Mouse (Mus musculus): ENCODE measurements around the gene Zp3r.
A peak's percentile ranks its signal among the peaks of the same experiment; 100 is the strongest.
"Not testable (repeated sequence)": the region's sequence is repeated elsewhere in the genome, so short reads cannot be mapped to it uniquely, and the experiment has no call there.

Zp3r gene

DNA sequence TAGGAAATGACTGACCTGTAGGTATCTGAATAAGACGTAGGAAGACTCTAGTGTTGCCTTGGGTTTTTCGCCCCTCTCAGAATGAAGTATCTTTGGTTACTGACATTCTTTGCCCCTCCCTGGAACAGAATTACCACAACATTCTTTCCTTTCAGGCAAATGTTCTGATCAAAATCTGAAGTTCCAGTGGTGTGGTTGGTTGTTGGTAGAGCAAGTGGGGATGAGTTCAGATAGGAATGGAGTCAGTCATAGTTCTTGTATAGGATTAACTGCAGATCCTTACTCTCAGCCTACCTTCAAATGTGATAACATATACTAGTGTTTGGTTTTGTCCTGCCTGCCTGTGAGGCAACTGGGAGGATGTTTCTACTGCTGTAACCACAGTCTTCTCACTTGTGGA lies at the start of gene Zp3r:
Gene Zp3r, minus strand, starts transcription at position 101 of the 400 bp plus-strand sequence.
- no peak for DNase-seq

DNA sequence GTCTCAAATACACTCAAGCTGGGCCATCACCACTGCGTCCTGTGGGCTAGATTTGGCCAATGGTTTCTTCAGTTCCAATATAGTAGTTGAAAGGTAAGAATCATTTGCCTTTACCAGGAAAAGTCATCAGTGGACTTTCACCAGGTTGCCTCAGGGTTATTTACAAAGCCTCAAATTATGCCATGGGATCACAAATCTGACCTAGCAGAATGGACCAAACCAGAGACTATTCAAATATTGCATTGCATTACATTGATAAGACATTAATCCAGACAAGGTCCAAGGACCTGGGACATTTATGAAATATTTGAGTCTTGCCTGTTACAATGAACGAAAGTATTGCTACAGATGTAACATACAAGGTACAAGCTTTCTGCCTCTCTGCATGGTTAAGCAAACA lies 49.1 kb upstream of the Zp3r start:
- no peak for DNase-seq

DNA sequence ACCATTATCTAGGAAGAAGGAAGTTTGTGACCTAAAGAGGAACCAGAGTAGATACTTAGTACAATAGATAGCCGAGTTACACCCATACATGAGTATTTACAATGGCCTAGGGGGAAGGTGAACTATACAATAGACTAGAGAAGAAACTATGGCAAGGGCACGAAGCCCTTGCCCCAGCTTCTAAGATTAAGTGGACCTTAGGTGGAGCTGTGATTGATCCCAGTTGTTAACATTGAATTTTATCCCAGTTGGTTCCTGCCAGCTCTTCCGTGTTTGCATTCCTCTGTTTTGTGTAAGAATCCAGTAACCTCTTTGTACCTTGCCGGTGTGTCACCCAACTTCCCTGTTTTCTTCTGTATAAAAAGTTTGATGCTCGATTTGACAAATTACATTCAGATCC lies 34.2 kb upstream of the Zp3r start:
- DNase-seq = not testable (repeated sequence)

DNA sequence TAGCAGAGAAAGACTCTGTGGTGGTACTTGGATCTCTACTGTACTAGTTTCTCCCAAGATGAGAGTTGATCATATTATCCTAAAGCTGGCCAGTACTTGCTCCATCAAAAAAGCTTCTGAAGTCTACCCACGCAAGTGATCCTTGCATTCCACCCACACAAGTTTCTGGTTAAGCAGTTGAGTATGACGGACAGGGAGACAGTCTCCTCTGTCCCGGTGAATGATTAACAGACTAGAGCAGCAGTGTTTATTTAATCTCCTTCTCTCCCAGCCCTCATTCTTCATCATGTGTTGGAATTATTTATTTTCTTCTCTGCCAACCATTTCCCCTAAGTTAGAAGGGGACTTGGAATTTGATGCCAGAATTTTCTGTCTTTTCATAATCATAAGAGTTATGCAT lies 32.0 kb upstream of the Zp3r start, which contains the start of gene C4bp:
Gene C4bp, minus strand, starts transcription at position 179 of the 400 bp plus-strand sequence.
- no peak for DNase-seq

DNA sequence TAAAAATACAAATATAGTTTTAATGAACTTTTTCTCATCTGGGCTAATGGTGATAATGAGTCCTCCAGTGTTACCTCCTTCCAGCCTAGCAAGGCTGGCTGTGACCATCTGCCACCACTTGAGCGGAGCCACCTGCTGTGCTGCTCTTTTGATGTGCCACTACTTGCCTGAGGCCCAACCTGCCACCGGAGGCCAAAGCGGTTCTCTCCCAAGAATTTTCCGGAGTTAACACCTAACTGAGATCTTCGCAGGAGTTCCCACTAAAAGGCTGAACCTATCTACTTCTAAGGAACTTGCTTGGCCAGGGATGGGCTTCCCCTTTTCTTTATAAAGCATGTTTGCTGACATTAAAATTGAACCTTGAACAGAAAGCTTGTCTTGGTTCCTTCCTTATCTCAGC lies 30.2 kb upstream of the Zp3r start:
- DNase-seq = not testable (repeated sequence)

DNA sequence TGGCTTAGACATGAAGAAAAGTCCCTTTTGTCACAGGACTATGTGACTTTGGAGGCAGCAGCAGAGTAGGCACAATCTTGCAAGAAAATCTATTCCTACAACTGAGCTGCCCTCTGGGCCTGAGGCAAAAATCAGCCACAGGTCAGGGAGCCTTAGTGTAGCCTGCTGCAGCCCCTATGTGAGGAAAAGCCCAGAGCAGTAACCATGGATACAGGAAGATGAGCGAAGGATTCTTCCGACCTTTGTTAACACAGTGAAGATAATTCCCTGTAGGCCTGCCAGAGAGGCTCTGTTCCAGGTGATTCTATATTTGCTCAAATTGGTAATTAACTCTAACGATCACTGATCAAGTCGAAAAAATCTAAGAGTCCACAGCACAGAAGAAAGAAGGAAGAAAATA lies 14.7 kb upstream of the Zp3r start:
- DNase-seq = no peak

DNA sequence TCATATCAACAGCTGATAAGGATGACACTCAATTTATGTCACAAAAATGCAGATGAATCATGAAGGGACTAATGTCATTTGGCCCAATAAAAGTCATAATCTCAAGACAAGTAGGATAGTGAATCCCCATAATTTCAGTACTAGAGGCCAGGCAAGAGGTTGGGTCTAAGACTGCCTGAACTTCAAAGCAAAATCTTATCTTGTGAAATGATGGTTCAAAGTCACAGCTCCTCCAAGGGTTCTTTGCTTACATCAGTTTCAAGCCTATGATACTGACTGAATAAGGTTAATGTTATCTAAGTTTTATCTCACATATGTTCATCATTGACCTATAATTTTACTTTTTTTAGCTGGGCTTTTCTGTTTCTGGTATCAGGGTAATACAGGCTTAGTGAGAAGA lies 11.5 kb upstream of the Zp3r start:
- DNase-seq = no peak

DNA sequence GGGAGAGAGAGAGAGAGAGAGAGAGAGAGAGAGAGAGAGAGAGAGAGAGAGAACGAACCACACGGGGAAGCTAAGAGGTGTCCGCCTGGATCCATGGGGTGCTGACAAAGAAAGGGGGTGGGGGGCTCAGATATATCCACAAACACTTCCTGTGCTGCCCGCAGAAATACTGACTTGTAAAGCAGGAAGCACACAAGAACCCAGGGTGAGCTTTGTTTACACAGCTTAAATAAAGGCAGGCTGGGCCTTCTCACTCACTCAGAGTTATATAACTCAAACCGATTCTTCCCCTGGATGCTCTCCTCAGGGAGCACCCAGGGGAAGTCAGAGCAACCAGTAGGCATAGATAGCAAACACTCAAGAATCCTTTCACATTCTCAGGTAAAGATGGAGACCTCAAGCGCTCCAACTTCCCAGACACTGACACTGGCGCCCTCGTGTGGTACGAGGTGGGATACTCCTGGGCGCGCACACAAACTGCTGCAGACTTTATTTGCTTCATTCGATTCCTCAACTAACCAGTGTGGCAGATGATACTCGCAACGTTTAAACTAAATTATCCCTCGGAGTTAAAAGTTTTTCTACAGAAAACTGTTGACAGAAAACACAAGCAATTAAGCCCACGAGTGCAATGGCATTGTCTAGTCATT lies 4.5 kb upstream of the Zp3r start:
- peak; percentile 50 for DNase-seq

DNA sequence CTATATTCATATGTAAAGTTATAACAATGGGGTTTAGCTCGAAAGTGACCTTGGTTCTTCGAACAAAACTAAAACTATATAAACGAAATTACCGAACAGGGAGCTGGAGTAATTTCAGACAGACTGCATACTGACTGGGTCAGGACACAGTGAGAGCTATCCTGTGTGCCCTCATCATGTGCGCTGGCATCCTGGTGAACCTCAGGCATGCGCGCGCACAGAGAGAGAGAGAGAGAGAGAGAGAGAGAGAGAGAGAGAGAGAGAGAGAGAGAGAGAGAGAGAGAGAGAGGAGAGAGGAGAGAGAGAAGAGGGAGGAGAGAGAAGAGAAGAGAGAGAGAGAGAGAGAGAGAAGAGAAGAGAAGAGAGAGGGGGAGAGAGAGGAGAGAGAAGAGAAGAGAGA lies 3.9 kb upstream of the Zp3r start:
- no peak for DNase-seq

DNA sequence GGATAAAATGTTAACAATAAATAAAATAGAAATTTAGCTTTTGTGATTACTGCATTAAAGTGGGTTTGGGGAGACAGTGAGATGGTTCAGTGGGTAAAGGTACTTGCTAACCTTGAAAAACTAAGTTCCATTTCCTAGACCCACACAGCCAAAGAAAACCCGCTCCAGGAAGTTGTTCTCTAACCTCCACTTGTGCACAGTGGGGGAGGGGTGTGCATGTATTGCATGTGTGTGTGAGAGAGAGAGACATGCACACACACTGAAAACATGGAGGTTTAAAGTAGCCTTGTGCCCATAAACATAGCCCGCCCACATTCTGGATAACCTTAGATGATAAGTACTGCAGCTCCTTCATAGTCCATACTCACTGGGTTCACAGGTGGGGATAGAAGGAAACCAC lies 33.1 kb downstream of the Zp3r start:
- no peak for DNase-seq

DNA sequence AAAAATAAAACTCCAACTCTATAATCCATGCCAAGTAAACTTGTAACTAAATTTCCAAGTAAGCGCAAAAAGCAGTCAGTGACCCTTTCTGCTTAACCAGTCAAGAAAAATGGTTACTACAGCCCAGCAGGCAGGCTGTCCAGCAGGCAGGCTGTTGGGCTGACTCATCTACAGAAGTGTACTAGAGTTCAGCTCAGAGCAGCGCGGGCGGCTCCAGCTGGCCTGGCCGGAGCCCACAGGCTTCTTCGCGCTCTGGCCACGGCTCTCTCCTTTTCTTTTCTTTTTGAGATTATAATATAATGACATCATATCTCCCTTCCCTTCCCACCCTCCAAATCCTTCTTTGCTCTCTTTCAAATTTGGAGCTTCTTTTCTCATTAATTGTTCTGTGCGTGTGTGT lies 40.8 kb downstream of the Zp3r start:
- DNase-seq = no peak

DNA sequence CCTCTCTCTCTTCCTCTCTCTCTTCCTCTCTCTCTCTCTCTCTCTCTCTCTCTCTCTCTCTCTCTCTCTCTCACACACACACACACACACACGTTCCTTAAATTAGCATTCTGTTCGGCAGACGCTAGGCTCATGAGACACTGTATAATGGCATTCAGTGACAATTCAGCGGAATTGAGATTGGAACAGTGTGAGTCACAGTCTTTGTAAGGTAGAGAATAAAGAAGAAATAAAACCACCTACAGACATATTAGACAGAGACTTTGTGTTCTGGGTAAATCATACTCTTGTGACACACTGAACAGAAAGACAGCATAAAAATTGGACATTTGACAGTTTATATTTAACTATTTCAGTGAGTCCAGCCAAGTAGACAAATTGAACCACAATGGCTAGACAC lies 53.0 kb downstream of the Zp3r start:
- no peak for DNase-seq

DNA sequence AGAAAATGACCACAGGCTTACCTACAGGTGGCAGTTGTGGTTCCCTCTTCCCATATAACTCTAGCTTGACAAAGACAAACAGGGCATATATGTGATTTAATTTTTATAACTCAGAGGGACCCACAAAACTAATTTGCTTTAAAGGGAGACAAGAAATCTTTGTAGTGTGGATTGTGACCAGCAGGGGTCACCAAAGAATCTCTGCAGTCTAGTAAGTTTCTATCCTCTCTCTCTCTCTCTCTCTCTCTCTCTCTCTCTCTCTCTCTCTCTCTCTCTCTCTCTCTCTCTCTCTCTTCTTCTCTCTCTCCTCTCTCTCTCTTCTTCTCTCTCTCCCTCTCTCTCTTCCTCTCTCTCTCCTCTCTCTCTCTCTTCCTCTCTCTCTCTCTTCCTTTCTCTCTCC lies 53.5 kb downstream of the Zp3r start:
- no peak for DNase-seq

DNA sequence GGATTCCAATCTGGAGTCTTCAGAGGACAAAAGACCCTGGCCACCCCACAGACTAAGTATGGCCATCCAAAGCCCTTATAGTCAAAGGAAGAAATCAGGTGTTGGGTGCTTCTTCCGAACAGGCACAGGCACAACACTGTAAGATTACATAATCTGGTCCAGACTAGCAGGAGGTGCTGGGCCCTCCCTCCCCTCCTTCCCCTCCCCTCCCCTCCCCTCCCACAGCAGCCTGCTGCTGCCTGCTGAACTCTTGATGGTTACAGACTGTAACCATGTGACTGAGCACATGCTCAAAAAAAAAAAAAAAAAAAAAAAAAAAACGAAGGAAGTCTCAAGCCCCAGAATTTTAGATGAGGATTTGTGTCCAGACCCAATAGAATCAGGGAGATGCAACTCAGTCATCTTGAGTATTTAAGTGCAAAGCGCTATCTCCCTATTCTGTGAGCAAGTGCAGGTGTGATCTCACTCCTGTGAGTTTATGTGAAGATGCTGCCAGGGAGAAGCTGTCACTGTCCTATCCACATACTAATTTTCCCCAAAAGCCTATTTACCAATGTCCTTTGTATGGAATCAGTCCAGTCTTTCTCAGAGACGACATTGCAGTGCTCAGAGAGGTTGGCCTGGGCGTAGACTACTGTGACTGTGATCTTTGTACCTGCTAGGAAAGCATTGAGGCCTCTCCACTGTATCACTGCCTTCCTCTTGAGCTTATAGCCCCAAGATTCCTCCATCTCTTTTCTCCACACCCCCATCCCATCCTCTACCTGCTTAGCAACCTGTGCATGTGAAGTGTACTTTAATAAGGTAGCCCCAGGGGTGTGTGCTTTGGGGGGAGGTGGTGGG lies 77.8 kb downstream of the Zp3r start:
- no peak for DNase-seq

DNA sequence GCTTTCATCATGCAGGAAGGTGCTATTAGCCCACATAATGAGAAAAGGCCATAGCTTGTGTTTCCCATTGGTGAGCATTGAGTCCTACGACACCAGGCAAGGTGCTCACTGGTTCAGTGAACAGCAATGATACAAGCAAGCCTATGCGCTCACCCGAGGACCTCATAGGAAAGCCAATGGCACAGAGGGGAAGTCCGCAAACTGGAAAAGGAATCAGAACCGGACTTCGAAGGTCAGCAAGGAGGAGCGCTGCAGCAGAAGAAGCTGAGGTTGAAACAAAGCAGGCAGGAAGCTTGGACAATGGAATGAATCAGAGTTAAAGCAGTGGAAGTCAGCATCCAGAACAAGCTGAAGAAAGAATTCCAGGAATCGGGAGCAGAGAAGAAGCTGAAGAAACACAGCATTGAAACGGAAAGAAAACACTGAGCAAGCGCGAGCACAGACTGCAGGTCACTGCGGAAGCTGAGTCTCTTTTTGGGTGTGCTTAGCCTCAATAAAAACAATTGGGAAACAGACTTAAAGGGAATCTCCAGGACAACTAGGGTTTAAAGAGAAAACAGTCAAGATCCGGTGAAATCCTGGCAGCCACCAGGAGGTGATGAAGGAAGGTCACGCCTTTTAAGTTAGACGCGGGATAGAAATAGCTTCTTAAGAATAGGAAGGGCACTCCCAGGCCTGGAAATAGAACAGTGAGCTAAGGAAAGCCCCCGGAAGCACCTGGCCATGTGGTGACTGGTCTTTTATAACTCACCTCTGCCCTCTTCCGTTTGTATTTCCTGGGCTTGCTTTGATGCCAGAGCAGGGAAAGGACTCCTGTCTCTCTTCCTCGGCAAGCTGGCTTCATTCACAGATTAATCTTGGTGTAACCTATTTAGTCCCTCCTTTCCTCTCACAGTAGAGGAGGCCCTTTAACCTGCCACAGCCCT lies 78.9 kb downstream of the Zp3r start:
- no peak for DNase-seq

DNA sequence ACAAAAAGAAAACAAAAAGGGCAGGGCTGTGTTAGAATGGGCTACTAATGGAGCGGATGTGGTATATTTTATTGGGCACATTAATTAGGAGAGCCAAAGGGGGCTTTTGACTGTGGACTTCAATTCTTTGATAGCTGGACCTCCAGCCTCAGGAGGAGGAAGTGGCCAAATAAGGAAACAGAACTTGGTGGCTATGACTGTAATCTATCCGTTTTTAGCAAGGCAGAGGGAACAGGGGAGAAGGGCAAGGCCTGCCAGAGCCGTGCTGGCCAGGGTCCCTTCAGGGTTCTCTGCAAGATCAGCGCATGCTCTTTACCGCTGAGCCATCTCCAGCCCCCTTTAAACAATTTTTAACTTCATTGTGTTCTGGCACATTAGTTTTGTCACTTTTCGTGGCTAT lies 79.7 kb downstream of the Zp3r start:
- no peak for DNase-seq

DNA sequence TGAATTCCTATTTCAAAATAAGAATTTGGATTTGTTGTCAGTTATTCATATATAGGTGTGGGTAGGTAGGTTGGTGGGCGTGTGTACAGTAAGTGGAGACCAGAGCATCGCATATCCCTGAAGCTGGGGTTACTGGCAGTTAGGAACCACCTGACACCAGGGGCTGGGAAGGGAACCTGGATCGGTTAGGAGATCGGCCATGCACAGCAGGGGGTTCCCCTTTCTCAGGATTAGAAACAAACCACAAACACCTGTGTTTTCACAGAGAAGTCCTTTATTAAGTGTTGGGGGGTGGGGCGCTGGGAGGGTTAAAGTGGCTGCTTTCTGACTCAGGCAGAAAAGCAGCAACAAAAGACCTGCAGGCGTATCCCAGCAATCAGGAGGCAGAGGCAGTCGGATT lies 80.3 kb downstream of the Zp3r start:
- DNase-seq = no peak

DNA sequence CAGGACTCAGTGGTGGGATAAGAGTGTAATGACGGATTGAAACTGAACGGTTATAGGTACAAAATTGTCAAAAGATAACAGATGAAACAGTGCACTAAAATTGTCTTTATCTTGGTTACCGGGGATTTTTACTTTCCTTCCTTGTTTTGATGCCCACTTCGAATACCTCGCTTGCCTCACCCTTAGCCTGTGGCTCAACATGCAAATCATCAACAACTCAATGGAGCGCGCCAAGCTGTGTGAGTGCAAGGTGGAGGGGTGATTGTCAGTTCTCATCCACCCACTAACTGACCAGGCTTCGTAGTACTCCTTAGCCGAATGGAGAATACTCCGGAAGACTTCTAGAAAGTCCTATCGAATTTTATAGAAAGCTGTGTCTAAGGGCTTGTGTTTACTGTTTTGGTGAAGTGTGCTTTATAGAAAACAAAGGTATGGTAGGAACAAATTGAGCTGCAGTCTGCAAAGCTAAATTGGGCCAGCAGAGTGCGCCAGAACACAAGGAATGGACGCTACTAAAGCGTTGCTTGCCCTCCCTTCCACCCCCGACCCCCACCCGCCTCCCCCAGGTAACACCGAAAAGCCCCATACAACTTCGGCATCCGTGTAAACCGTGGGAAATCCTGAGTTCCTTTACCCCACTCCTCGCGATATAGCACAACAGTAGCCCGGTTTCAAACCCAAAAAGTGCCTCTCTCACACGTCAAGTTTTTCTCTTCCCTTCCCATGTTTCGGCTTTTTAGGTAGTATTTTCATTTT lies 81.6 kb downstream of the Zp3r start:
- peak; percentile 16 for DNase-seq
